Mouse (Mus musculus) left cerebral cortex, adult 2 months (tissue): ENCODE results near the gene Abcf2. TPM values are rescaled to one million over a fixed set of nuclear protein-coding genes. Genes with fewer than 3 reads are reported as not detected.
A peak's percentile ranks its signal among the peaks of the same experiment; 100 is the strongest.

ENCODE experiments used
- DNase-seq, 2 experiments: peaks; one replicate each; pipeline ENCODE4 v3.0.0; 2021 to 2022; ENCODE audit warnings: low spot score in 2 of 2, mixed read lengths in 1 of 2; ENCODE audit errors: extremely low spot score in 1 of 2
- H3K27ac ChIP-seq: fragments of 200-600 bp; 2 replicates; pipeline ENCODE4 v1.8.1; 2022
- H3K4me3 ChIP-seq: fragments of 200-600 bp; 2 replicates; pipeline ENCODE4 v1.8.1; 2022
- CTCF ChIP-seq: fragments of 200-600 bp; IDR thresholded peaks from 2 replicates; pipeline ENCODE4 v1.8.1; 2022; ENCODE audit warnings: antibody characterized with exemption, mild to moderate bottlenecking, moderate library complexity
- intact Hi-C: fragments of 180-260 bp; cut with DNase I; formaldehyde crosslinking; loops from one replicate; pipeline ENCODE4 v1.15.1; 2025
- total RNA-seq, 2 experiments: library from RNA; stranded (reverse); gene quantifications; 2 replicates each; pipeline ENCODE4 v1.2.3; 2021

The Abcf2 gene
- total RNA-seq, 2 experiments from 2014 or later: 82.4 to 89.0 TPM

GRCm38 (mm10) chr5:24611366-24612301 is 34.4 kb upstream of the Abcf2 start:
- no peak for TF ChIP-seq CTCF
- no peak overlapping the region for H3K27ac ChIP-seq
- intact Hi-C loops: no loop called here
- no peak overlapping the region for H3K4me3 ChIP-seq
- DNase-seq: peak in 1 of 2 experiments; percentile 47

- Histone ChIP-seq H3K27ac (no peak overlapping the region), H3K4me3 (no peak overlapping the region)
- intact Hi-C loops: no loop called here
- TF ChIP-seq CTCF: no peak
- no peak for DNase-seq
Measured at GRCm38 (mm10) chr5:24609388-24609787, 32.1 kb upstream of the Abcf2 start.

GRCm38 (mm10) chr5:24605980-24606665 is 28.9 kb upstream of the Abcf2 start:
- Histone ChIP-seq H3K4me3 (no peak overlapping the region), H3K27ac (peak overlapping the region; percentile 61)
- no peak for TF ChIP-seq CTCF
- intact Hi-C loops: loop anchor here (2.0 kb wide), 1 partner anchor 47 kb away; no protein-coding TSS in a partner anchor
- peak in 1 of 2 experiments; percentile 11 for DNase-seq

- peak overlapping the region; percentile 63 for H3K4me3 ChIP-seq
- peak overlapping the region; percentile 94 for H3K27ac ChIP-seq
- intact Hi-C loops: loop anchor here (2.0 kb wide), 1 partner anchor 47 kb away; no protein-coding TSS in a partner anchor
- TF ChIP-seq CTCF: no peak
- DNase-seq: peak in 1 of 2 experiments; percentile 8
Measured at GRCm38 (mm10) chr5:24605321-24605979, 28.2 kb upstream of the Abcf2 start.

- intact Hi-C loops: loop anchor here (2.0 kb wide), 1 partner anchor 48 kb away; no protein-coding TSS in a partner anchor
- DNase-seq: peak; percentile 76 to 79
- peak overlapping the region; percentile 63 for H3K4me3 ChIP-seq
- peak; percentile 31 for TF ChIP-seq CTCF
- H3K27ac ChIP-seq: peak overlapping the region; percentile 94
Measured at GRCm38 (mm10) chr5:24604656-24605100, 27.4 kb upstream of the Abcf2 start.

GRCm38 (mm10) chr5:24604080-24604655 is 26.9 kb upstream of the Abcf2 start:
- no peak for TF ChIP-seq CTCF
- intact Hi-C loops: loop anchor here (2.0 kb wide), 1 partner anchor 49 kb away; no protein-coding TSS in a partner anchor
- peak overlapping the region; percentile 94 for H3K27ac ChIP-seq

GRCm38 (mm10) chr5:24603431-24604010 is 26.3 kb upstream of the Abcf2 start:
- no peak for TF ChIP-seq CTCF
- no peak overlapping the region for H3K4me3 ChIP-seq
- H3K27ac ChIP-seq: peak overlapping the region; percentile 94
- no peak for DNase-seq
- intact Hi-C loops: loop anchor here (2.0 kb wide), 1 partner anchor 49 kb away; no protein-coding TSS in a partner anchor

More at GRCm38 (mm10) chr5:24604080-24604655, 26.9 kb upstream of the Abcf2 start:
- no peak for DNase-seq
- H3K4me3 ChIP-seq: peak overlapping the region; percentile 63

GRCm38 (mm10) chr5:24602751-24603343 is 25.6 kb upstream of the Abcf2 start:
- intact Hi-C loops: no loop called here
- Histone ChIP-seq H3K27ac (peak overlapping the region; percentile 87), H3K4me3 (peak overlapping the region; percentile 49)
- no peak for TF ChIP-seq CTCF
- peak in 1 of 2 experiments; percentile 61 for DNase-seq

GRCm38 (mm10) chr5:24601911-24602750 is 24.9 kb upstream of the Abcf2 start:
- DNase-seq: peak in 1 of 2 experiments; percentile 60
- TF ChIP-seq CTCF: no peak
- intact Hi-C loops: no loop called here

More at GRCm38 (mm10) chr5:24601911-24602750, 24.9 kb upstream of the Abcf2 start:
- peak overlapping the region; percentile 49 for H3K4me3 ChIP-seq
- H3K27ac ChIP-seq: peak overlapping the region; percentile 87
